Mouse (Mus musculus) heart, postnatal 0 days (tissue): ENCODE results near the gene Med13l. TPM values are rescaled to one million over a fixed set of nuclear protein-coding genes. Genes with fewer than 3 reads are reported as not detected.

Experiments
- ATAC-seq: fragments of 200-750 bp; cut with Nextera tagmentation; 2 replicates; pipeline ENCODE4 v1.8.0; 2017; ENCODE audit warnings: low read depth, moderate number of reproducible peaks, moderate library complexity; ENCODE audit not compliant: insufficient read depth
- DNase-seq: peaks from one replicate; pipeline ENCODE4 v3.0.0-alpha.2; 2016; ENCODE audit warnings: low spot score
- H3K27ac ChIP-seq: fragments of 300-500 bp; sonication (generic); 2 replicates; pipeline ENCODE4 v1.5.1; 2014; ENCODE audit warnings: low read depth, mild to moderate bottlenecking
- H3K27me3 ChIP-seq: fragments of 300-500 bp; sonication (generic); 2 replicates; pipeline ENCODE4 v1.6.1; 2014; ENCODE audit warnings: low read length, mixed read lengths; ENCODE audit not compliant: control insufficient read depth, insufficient read depth
- H3K36me3 ChIP-seq: fragments of 300-500 bp; sonication (generic); replicated peaks from 2 replicates; pipeline ENCODE4 v1.6.1; 2014; ENCODE audit warnings: low read length, mixed read lengths; ENCODE audit not compliant: control insufficient read depth, insufficient read depth
- H3K4me1 ChIP-seq: fragments of 300-500 bp; sonication (generic); 2 replicates; pipeline ENCODE4 v1.6.1; 2014; ENCODE audit warnings: antibody characterized with exemption; ENCODE audit not compliant: control insufficient read depth, insufficient read depth
- H3K4me2 ChIP-seq: fragments of 300-500 bp; sonication (generic); 2 replicates; pipeline ENCODE4 v1.6.1; 2014; ENCODE audit warnings: low read depth, mild to moderate bottlenecking, low read length, moderate library complexity
- H3K4me3 ChIP-seq: fragments of 300-500 bp; sonication (generic); 2 replicates; pipeline ENCODE4 v1.5.1; 2014; ENCODE audit warnings: low read depth, low read length
- H3K9ac ChIP-seq: fragments of 300-500 bp; sonication (generic); replicated peaks from 2 replicates; pipeline ENCODE4 v1.6.1; 2014; ENCODE audit warnings: low read depth, low read length, mixed read lengths
- H3K9me3 ChIP-seq: fragments of 300-500 bp; sonication (generic); replicated peaks from 2 replicates; pipeline ENCODE4 v1.6.1; 2016; ENCODE audit warnings: low read length; ENCODE audit not compliant: control insufficient read depth
- CTCF ChIP-seq: IDR thresholded peaks from 2 replicates; pipeline ENCODE4 v1.5.1; 2016; ENCODE audit warnings: antibody characterized with exemption, control low read depth, low read depth
- EP300 ChIP-seq: IDR thresholded peaks from 2 replicates; pipeline ENCODE4 v1.6.1; 2016; ENCODE audit warnings: antibody characterized with exemption, low read depth
- WGBS: fragments of 180-500 bp; shearing (Covaris S2); extraction: QIAGEN DNeasy Blood & Tissue Kit; methylation state at CpG from one replicate; pipeline ENCODE4 v1.1.7; 2014; 5-methylcytosine and 5-hydroxymethylcytosine counted together
- polyA plus RNA-seq: library from polyadenylated mRNA; unstranded; fragments of >200 nt; fragmentation: Nextera tagmentation; extraction: Ambion mirVana; gene quantifications from 2 replicates; pipeline ENCODE4 v1.2.1, GENCODE M21; 2015
- total RNA-seq: library from RNA; depleted of rRNA; stranded (reverse); fragments of >200 nt; gene quantifications from 2 replicates; pipeline ENCODE4 v1.2.3, GENCODE M21; 2014; ENCODE audit warnings: low replicate concordance

The Med13l gene
- total and polyA plus RNA-seq, 2 experiments from 2014 or later = 5.2 to 11.4 TPM

GRCm38 (mm10) chr5:118763353-118763752, 202.9 kb downstream of the Med13l start:
- H3K36me3 ChIP-seq = peaks cover 68% of the 10 kb centered on the region
- ATAC-seq (no peak), DNase-seq (no peak)
- H3K4me1 ChIP-seq = no peaks in the 10 kb centered on the region
- H3K4me2 ChIP-seq = no peak overlapping the region
- no peak overlapping the region for H3K4me3 ChIP-seq
- no peaks in the 10 kb centered on the region for H3K27me3 ChIP-seq
- no peaks in the 10 kb centered on the region for H3K9me3 ChIP-seq
- H3K9ac ChIP-seq = no peak overlapping the region
- TF ChIP-seq EP300 (no peak), CTCF (peak; percentile 36)
- WGBS = 73% methylated on average over 5 of the region's 5 CpGs
- H3K27ac ChIP-seq = no peak overlapping the region

- Histone ChIP-seq H3K27ac (no peak overlapping the region), H3K36me3 (peaks cover 10% of the 10 kb centered on the region), H3K9ac (no peak overlapping the region), H3K4me1 (no peaks in the 10 kb centered on the region), H3K4me3 (no peak overlapping the region), H3K4me2 (no peak overlapping the region), H3K27me3 (peaks cover 13% of the 10 kb centered on the region), H3K9me3 (no peaks in the 10 kb centered on the region)
- ATAC-seq (no peak), DNase-seq (no peak)
- 80% methylated on average over 6 of the region's 6 CpGs for WGBS
- TF ChIP-seq EP300 (no peak), CTCF (no peak)
These were observed 208.7 kb downstream of the Med13l start for GRCm38 (mm10) chr5:118769143-118769542.

- TF ChIP-seq CTCF = peak; percentile 85
- no peak for TF ChIP-seq EP300
- no peak overlapping the region for H3K27ac ChIP-seq
- DNase-seq (peak; percentile 20), ATAC-seq (no peak)
- H3K36me3 ChIP-seq = no peaks in the 10 kb centered on the region
- 22% methylated on average over 3 of the region's 3 CpGs for WGBS
- H3K9ac ChIP-seq = no peak overlapping the region
- H3K4me1 ChIP-seq = no peaks in the 10 kb centered on the region
- no peak overlapping the region for H3K4me3 ChIP-seq
- no peaks in the 10 kb centered on the region for H3K9me3 ChIP-seq
- H3K4me2 ChIP-seq = no peak overlapping the region
- H3K27me3 ChIP-seq = peaks cover 13% of the 10 kb centered on the region
These were observed 213.4 kb downstream of the Med13l start for GRCm38 (mm10) chr5:118773866-118774265.

- Histone ChIP-seq H3K36me3 (no peaks in the 10 kb centered on the region), H3K9me3 (no peaks in the 10 kb centered on the region), H3K27ac (no peak overlapping the region), H3K4me1 (no peaks in the 10 kb centered on the region), H3K27me3 (peaks cover 22% of the 10 kb centered on the region), H3K4me3 (no peak overlapping the region), H3K9ac (no peak overlapping the region), H3K4me2 (no peak overlapping the region)
- ATAC-seq = no peak
- 74% methylated on average over 6 of the region's 6 CpGs for WGBS
- DNase-seq = no peak
- TF ChIP-seq EP300 (no peak), CTCF (no peak)
These were observed 215.9 kb downstream of the Med13l start for GRCm38 (mm10) chr5:118776396-118776795.

- WGBS = 8% methylated on average over 17 of the region's 17 CpGs
These were observed 221.1 kb downstream of the Med13l start for GRCm38 (mm10) chr5:118781598-118781997.

GRCm38 (mm10) chr5:118782139-118782538, 221.7 kb downstream of the Med13l start:
- H3K4me2 ChIP-seq = no peak overlapping the region
- H3K4me3 ChIP-seq = no peak overlapping the region
- TF ChIP-seq CTCF (no peak), EP300 (no peak)
- peaks cover 28% of the 10 kb centered on the region for H3K27me3 ChIP-seq
- no peak for DNase-seq
- ATAC-seq = no peak
- no peak overlapping the region for H3K27ac ChIP-seq
- 69% methylated on average over 3 of the region's 3 CpGs for WGBS
- no peak overlapping the region for H3K9ac ChIP-seq
- no peaks in the 10 kb centered on the region for H3K9me3 ChIP-seq
- H3K4me1 ChIP-seq = no peaks in the 10 kb centered on the region
- no peaks in the 10 kb centered on the region for H3K36me3 ChIP-seq

More at GRCm38 (mm10) chr5:118781598-118781997, 221.1 kb downstream of the Med13l start:
- TF ChIP-seq CTCF = peak; percentile 98
- TF ChIP-seq EP300 = no peak
- no peak for DNase-seq
- Histone ChIP-seq H3K27ac (no peak overlapping the region), H3K4me2 (no peak overlapping the region), H3K4me1 (no peaks in the 10 kb centered on the region), H3K36me3 (no peaks in the 10 kb centered on the region), H3K9ac (no peak overlapping the region), H3K27me3 (peaks cover 28% of the 10 kb centered on the region), H3K4me3 (no peak overlapping the region), H3K9me3 (no peaks in the 10 kb centered on the region)
- no peak for ATAC-seq
